Mouse (Mus musculus) liver, postnatal 0 days (tissue): Measurements from ENCODE around the gene Pigl. TPM values are rescaled to one million over a fixed set of nuclear protein-coding genes. Genes with fewer than 3 reads are reported as not detected.

Experiments
- ATAC-seq: fragments of 200-750 bp; cut with Nextera tagmentation; 2 replicates; pipeline ENCODE4 v1.8.0; 2017; ENCODE audit warnings: mild to moderate bottlenecking, moderate library complexity
- DNase-seq: peaks from one replicate; pipeline ENCODE4 v3.0.0-alpha.2; 2016
- H3K27ac ChIP-seq: fragments of 300-500 bp; sonication (generic); 2 replicates; pipeline ENCODE4 v1.5.1; 2014; ENCODE audit warnings: antibody characterized with exemption, moderate library complexity, mild to moderate bottlenecking, low read depth
- H3K27me3 ChIP-seq: fragments of 300-500 bp; sonication (generic); 2 replicates; pipeline ENCODE4 v1.6.1; 2014; ENCODE audit warnings: low read length, control low read depth, mixed read lengths; ENCODE audit not compliant: insufficient read depth
- H3K36me3 ChIP-seq: fragments of 300-500 bp; sonication (generic); replicated peaks from 2 replicates; pipeline ENCODE4 v1.6.1; 2014; ENCODE audit warnings: mild to moderate bottlenecking, control low read depth, low read length, moderate library complexity, mixed read lengths; ENCODE audit not compliant: insufficient read depth
- H3K4me1 ChIP-seq: fragments of 300-500 bp; sonication (generic); 2 replicates; pipeline ENCODE4 v1.6.1; 2014; ENCODE audit warnings: antibody characterized with exemption, mild to moderate bottlenecking, control low read depth; ENCODE audit not compliant: insufficient read depth
- H3K4me2 ChIP-seq: fragments of 300-500 bp; sonication (generic); 2 replicates; pipeline ENCODE4 v1.6.1; 2014; ENCODE audit warnings: low read depth, mild to moderate bottlenecking, low read length, moderate library complexity, mixed read lengths
- H3K4me3 ChIP-seq: fragments of 300-500 bp; sonication (generic); 2 replicates; pipeline ENCODE4 v1.5.1; 2014; ENCODE audit warnings: low read depth, low read length
- H3K9ac ChIP-seq: fragments of 300-500 bp; sonication (generic); replicated peaks from 2 replicates; pipeline ENCODE4 v1.6.1; 2014; ENCODE audit warnings: mild to moderate bottlenecking, moderate library complexity
- H3K9me3 ChIP-seq: fragments of 300-500 bp; sonication (generic); 2 replicates; pipeline ENCODE4 v1.6.1; 2016; ENCODE audit warnings: mild to moderate bottlenecking, control low read depth, low read length, mixed read lengths
- CTCF ChIP-seq: sonication (generic); IDR thresholded peaks from 2 replicates; pipeline ENCODE4 v1.5.1; 2016; ENCODE audit warnings: antibody characterized with exemption, low read depth
- EP300 ChIP-seq: IDR thresholded peaks from 2 replicates; pipeline ENCODE4 v1.6.1; 2016; ENCODE audit warnings: antibody characterized with exemption, low read depth, mild to moderate bottlenecking
- WGBS: fragments of 180-500 bp; shearing (Covaris S2); extraction: QIAGEN DNeasy Blood & Tissue Kit; methylation state at CpG from one replicate; pipeline ENCODE4 v1.1.7; 2014; ENCODE audit not compliant: insufficient replicate concordance; 5-methylcytosine and 5-hydroxymethylcytosine counted together
- polyA plus RNA-seq: library from polyadenylated mRNA; unstranded; fragments of >200 nt; fragmentation: Nextera tagmentation; extraction: Ambion mirVana; gene quantifications from 2 replicates; pipeline ENCODE4 v1.2.1, GENCODE M21; 2015

Gene Pigl
- polyA plus RNA-seq = 2.6 and 2.7 TPM in 2 replicates

DNA sequence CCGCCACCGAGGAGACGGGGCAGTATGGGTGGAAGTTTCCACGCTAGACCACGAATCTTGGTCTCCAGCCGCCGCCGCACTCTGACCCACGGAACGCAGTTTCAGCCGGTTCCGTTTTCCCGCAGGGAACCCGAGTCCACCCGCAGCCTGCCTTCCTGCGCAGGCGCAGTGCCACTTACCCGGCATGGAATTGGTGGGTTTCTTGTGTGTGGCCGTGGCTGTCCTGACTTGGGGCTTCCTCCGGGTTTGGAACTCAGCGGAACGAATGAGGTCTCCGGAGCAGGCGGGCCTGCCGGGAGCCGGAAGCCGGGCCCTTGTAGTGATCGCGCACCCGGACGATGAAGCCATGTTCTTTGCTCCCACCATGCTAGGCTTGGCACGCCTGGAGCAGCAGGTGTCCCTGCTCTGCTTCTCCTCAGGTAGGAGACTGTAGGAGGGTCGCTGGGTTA, at the start of gene Pigl, which contains the start of gene Ncor1:
Gene Pigl, plus strand, starts transcription at position 185 of the 449 bp plus-strand sequence.
Gene Ncor1, minus strand, starts transcription at position 266 of the 449 bp plus-strand sequence.
- Histone ChIP-seq H3K9ac (peak within 1 kb of the TSS; percentile 97), H3K4me1 (peaks cover 13% of the 10 kb centered on the region), H3K27ac (peak within 1 kb of the TSS; percentile 98), H3K4me2 (peak within 1 kb of the TSS; percentile 92), H3K27me3 (no peaks in the 10 kb centered on the region), H3K4me3 (peak within 1 kb of the TSS; percentile 87), H3K9me3 (no peaks in the 10 kb centered on the region), H3K36me3 (no peaks in the 10 kb centered on the region)
- DNase-seq (peak; percentile 86), ATAC-seq (peak; percentile 53)
- under 1% methylated on average over 33 of the region's 33 CpGs for WGBS
- TF ChIP-seq CTCF = no peak
- no peak for TF ChIP-seq EP300

DNA sequence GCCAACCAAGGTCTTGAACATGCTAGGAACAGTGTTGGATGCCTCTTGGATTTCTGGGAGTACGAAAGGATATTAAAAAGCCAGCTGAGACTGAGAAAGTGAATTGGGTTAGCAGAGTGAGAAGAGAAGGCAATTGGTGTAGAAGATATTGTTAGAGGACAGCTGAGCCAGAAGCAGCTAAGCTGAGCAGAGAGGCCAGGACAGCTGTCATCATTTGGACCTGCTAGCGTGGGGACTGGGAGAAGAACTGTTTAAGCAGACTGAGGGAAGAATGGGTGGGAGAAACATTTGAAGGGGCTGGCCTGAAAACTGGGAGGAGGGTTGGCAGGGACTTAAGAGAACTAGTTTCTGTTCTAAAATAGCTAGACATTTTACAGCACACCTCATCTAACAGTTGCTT, 49.4 kb upstream of the Pigl start:
- no peak overlapping the region for H3K4me2 ChIP-seq
- H3K9ac ChIP-seq = no peak overlapping the region
- WGBS = 90% methylated on average over 2 of the region's 2 CpGs
- no peak overlapping the region for H3K27ac ChIP-seq
- no peaks in the 10 kb centered on the region for H3K27me3 ChIP-seq
- DNase-seq (no peak), ATAC-seq (no peak)
- H3K9me3 ChIP-seq = no peaks in the 10 kb centered on the region
- TF ChIP-seq CTCF (no peak), EP300 (no peak)
- H3K36me3 ChIP-seq = peaks cover 26% of the 10 kb centered on the region; the same call in 1 of the 2 replicates
- no peak overlapping the region for H3K4me3 ChIP-seq
- H3K4me1 ChIP-seq = no peaks in the 10 kb centered on the region

- DNase-seq = no peak
- peaks cover 23% of the 10 kb centered on the region; the same call in 1 of the 2 replicates for H3K36me3 ChIP-seq
- TF ChIP-seq EP300 = no peak
- TF ChIP-seq CTCF = no peak
Observed at GRCm38 (mm10) chr11:62409611-62410010, 48.6 kb upstream of the Pigl start.

DNA sequence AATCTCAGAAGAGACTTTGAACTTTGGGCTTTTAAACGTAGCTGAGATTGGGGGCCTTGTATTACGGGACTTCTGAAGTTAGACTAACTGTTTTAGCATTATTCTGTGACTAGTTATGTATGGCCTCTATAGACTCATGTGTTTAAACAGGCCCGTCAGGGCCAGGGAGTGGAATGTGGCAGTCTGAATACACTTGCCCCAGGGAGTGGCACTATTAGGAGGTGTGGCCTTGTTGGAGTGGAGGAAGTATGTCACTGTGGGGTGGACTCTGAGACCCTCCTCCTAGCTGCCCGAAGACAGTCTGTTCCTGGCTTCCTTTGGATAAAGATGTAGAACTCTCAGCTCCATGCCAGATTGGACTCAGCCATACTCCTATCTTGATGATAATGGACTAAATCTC, 43.2 kb upstream of the Pigl start:
- Histone ChIP-seq H3K27me3 (no peaks in the 10 kb centered on the region), H3K4me3 (no peak overlapping the region), H3K4me2 (no peak overlapping the region), H3K27ac (no peak overlapping the region), H3K9ac (no peak overlapping the region), H3K4me1 (no peaks in the 10 kb centered on the region), H3K36me3 (peaks cover 25% of the 10 kb centered on the region), H3K9me3 (no peaks in the 10 kb centered on the region)
- no peak for ATAC-seq
- DNase-seq = no peak
- WGBS = 84% methylated on average over 4 of the region's 4 CpGs
- TF ChIP-seq EP300 (no peak), CTCF (no peak)

More at GRCm38 (mm10) chr11:62409611-62410010, 48.6 kb upstream of the Pigl start:
- no peak overlapping the region for H3K4me3 ChIP-seq
- H3K27me3 ChIP-seq = no peaks in the 10 kb centered on the region
- no peaks in the 10 kb centered on the region for H3K9me3 ChIP-seq
- H3K9ac ChIP-seq = no peak overlapping the region
- ATAC-seq = no peak
- H3K4me2 ChIP-seq = no peak overlapping the region
- no peaks in the 10 kb centered on the region for H3K4me1 ChIP-seq
- no peak overlapping the region for H3K27ac ChIP-seq
- 86% methylated on average over 1 of the region's 1 CpGs for WGBS

DNA sequence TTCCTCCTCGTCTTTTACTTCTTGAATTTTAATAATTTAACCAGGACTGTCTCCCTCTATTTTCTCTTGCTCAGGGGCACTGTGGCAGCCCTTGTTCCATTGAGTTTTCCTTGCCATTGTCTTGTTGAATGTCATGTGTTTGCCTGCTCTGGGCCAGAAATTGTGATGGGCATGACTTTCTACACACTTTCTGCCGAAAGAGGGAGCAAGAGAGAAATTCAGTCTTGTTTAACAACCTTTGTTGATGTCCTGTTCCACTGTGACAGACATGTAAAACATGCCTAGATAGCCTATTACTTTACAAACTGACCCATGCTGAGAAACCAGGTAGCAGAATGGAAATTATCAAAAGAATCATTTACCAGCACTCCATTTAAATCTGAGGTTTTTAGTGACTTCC, 33.7 kb upstream of the Pigl start:
- ATAC-seq = no peak
- WGBS = 65% methylated on average over 2 of the region's 2 CpGs

GRCm38 (mm10) chr11:62426266-62426665, 32.0 kb upstream of the Pigl start:
- Histone ChIP-seq H3K9ac (no peak overlapping the region), H3K9me3 (no peaks in the 10 kb centered on the region), H3K27ac (no peak overlapping the region), H3K36me3 (peaks cover 37% of the 10 kb centered on the region), H3K4me2 (no peak overlapping the region), H3K4me1 (no peaks in the 10 kb centered on the region), H3K27me3 (no peaks in the 10 kb centered on the region), H3K4me3 (no peak overlapping the region)
- DNase-seq = no peak
- 82% methylated on average over 5 of the region's 5 CpGs for WGBS
- ATAC-seq = no peak
- no peak for TF ChIP-seq CTCF
- no peak for TF ChIP-seq EP300

More for the DNA sequence above, 33.7 kb upstream of the Pigl start:
- Histone ChIP-seq H3K27ac (no peak overlapping the region), H3K9ac (no peak overlapping the region), H3K4me1 (no peaks in the 10 kb centered on the region), H3K4me3 (no peak overlapping the region), H3K36me3 (peaks cover 28% of the 10 kb centered on the region), H3K4me2 (no peak overlapping the region), H3K27me3 (no peaks in the 10 kb centered on the region), H3K9me3 (no peaks in the 10 kb centered on the region)
- no peak for DNase-seq
- TF ChIP-seq EP300 (no peak), CTCF (peak; percentile 23)

- no peaks in the 10 kb centered on the region for H3K9me3 ChIP-seq
- H3K4me2 ChIP-seq = no peak overlapping the region
- TF ChIP-seq CTCF = peak; percentile 59
- no peak for TF ChIP-seq EP300
- ATAC-seq = no peak
- 71% methylated on average over 2 of the region's 3 CpGs for WGBS
- H3K4me3 ChIP-seq = no peak overlapping the region
- H3K4me1 ChIP-seq = no peaks in the 10 kb centered on the region
- no peak overlapping the region for H3K9ac ChIP-seq
- peaks cover 40% of the 10 kb centered on the region for H3K36me3 ChIP-seq
- DNase-seq = peak; percentile 47
- no peak overlapping the region for H3K27ac ChIP-seq
- no peaks in the 10 kb centered on the region for H3K27me3 ChIP-seq
Observed at GRCm38 (mm10) chr11:62427105-62427504, 31.2 kb upstream of the Pigl start.
